Mouse (Mus musculus): ENCODE measurements around the gene Rbfox1. TPM values are rescaled to one million over a fixed set of nuclear protein-coding genes. Genes with fewer than 3 reads are reported as not detected.

Rbfox1 gene
- polyA plus RNA-seq, 1 experiment from 2014 or later, result 2.2 TPM

DNA sequence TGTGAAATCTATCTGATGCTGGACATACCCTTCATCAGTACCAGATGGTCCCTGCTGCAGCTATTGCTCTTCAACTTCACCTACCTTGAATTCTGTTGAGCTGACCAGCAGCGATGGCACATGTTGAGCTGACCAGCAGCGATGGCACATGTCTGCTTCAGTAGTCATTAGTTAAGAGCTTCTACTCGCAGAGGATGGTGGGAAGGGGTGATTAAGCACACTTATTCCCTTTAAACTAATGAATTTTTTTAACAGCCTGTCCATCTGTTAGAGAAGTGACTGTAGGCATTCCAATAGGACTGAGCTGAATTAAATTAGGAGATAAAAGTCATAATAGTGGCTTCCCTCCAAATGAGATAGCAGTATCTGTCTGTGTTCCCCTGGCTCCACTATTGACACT, 517.7 kb downstream of the Rbfox1 start:
- no peak overlapping the region for H3K4me2 ChIP-seq
- H3K27ac ChIP-seq (ENCODE audit: poor library complexity, severe bottlenecking), result no peak overlapping the region
- no peak overlapping the region for H3K4me3 ChIP-seq
- H3K9me3 ChIP-seq (replicated peaks), result 0 out of 2 replicates have a peak, but pooled peaks cover 4% of the 10 kb centered on the region
- H3K27me3 ChIP-seq (replicated peaks), result no peaks in the 10 kb centered on the region
- no peak for ATAC-seq (ENCODE audit: insufficient number of reproducible peaks, low FRiP score)
- no peaks in the 10 kb centered on the region for H3K4me1 ChIP-seq (replicated peaks)
- no peaks in the 10 kb centered on the region for H3K36me3 ChIP-seq
- WGBS, result 83% methylated on average over 3 of the region's 3 CpGs
- H3K9ac ChIP-seq, result no peak overlapping the region

- no peak overlapping the region for H3K4me3 ChIP-seq
- no peak overlapping the region for H3K9ac ChIP-seq
- H3K4me1 ChIP-seq (replicated peaks), result no peaks in the 10 kb centered on the region
- H3K27me3 ChIP-seq (replicated peaks), result no peaks in the 10 kb centered on the region
- H3K9me3 ChIP-seq (replicated peaks), result no peaks in the 10 kb centered on the region
- H3K4me2 ChIP-seq, result no peak overlapping the region
- ATAC-seq (ENCODE audit: insufficient number of reproducible peaks, low FRiP score), result no peak
- no peaks in the 10 kb centered on the region for H3K36me3 ChIP-seq
- WGBS, result 57% methylated on average over 2 of the region's 2 CpGs
- H3K27ac ChIP-seq (ENCODE audit: poor library complexity, severe bottlenecking), result no peak overlapping the region
Observed at GRCm38 (mm10) chr16:6414846-6415245, 529.7 kb downstream of the Rbfox1 start.

GRCm38 (mm10) chr16:6421623-6422145, 536.5 kb downstream of the Rbfox1 start:
- H3K27ac ChIP-seq (ENCODE audit: poor library complexity, severe bottlenecking), result no peak overlapping the region
- no peak overlapping the region for H3K9ac ChIP-seq
- no peak overlapping the region for H3K4me2 ChIP-seq
- H3K27me3 ChIP-seq (replicated peaks), result no peaks in the 10 kb centered on the region
- 55% methylated on average over 3 of the region's 3 CpGs for WGBS
- no peaks in the 10 kb centered on the region for H3K36me3 ChIP-seq
- ATAC-seq (ENCODE audit: insufficient number of reproducible peaks, low FRiP score), result no peak
- H3K4me1 ChIP-seq (replicated peaks), result no peaks in the 10 kb centered on the region
- H3K4me3 ChIP-seq, result no peak overlapping the region
- H3K9me3 ChIP-seq (replicated peaks), result peaks cover 5% of the 10 kb centered on the region; the same call in 1 of the 2 replicates

DNA sequence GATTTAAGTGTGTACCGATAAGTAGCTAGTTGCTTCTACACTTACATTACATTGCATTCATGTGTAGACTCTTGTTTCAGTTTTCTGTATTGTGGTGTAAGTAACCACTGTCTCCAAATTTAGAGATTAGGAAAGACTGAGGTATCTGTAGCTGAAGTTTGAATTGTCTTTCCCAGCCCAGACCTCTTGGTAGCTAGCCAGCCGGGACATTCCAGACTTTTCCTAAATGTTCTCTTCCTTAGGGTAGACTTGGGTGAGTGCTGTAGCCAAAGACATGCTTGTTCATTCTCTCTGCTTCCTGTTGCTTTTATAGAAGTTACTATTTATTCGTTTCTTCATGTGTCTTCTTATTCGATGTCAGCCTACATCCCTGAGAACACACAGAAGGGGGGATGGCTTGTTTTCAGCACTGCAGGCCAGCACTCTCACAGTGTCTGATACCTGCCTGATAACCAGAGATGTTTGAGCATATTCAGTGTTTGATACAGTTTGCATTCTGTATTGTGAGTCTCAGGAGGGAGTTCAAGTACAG, 538.8 kb downstream of the Rbfox1 start:
- H3K9me3 ChIP-seq (replicated peaks), result peaks cover 5% of the 10 kb centered on the region; the same call in 1 of the 2 replicates
- WGBS, result 75% methylated on average over 4 of the region's 4 CpGs
- H3K4me3 ChIP-seq, result no peak overlapping the region
- H3K36me3 ChIP-seq, result no peaks in the 10 kb centered on the region
- H3K27ac ChIP-seq (ENCODE audit: poor library complexity, severe bottlenecking), result no peak overlapping the region
- no peaks in the 10 kb centered on the region for H3K4me1 ChIP-seq (replicated peaks)
- no peaks in the 10 kb centered on the region for H3K27me3 ChIP-seq (replicated peaks)
- no peak for ATAC-seq (ENCODE audit: insufficient number of reproducible peaks, low FRiP score)
- H3K4me2 ChIP-seq, result no peak overlapping the region
- H3K9ac ChIP-seq, result no peak overlapping the region

- 77% methylated on average over 2 of the region's 2 CpGs for WGBS
- no peaks in the 10 kb centered on the region for H3K36me3 ChIP-seq
- H3K4me3 ChIP-seq, result no peak overlapping the region
- H3K27me3 ChIP-seq (replicated peaks), result no peaks in the 10 kb centered on the region
- no peaks in the 10 kb centered on the region for H3K4me1 ChIP-seq (replicated peaks)
- H3K27ac ChIP-seq (ENCODE audit: poor library complexity, severe bottlenecking), result no peak overlapping the region
- no peak overlapping the region for H3K4me2 ChIP-seq
- H3K9me3 ChIP-seq (replicated peaks), result peaks cover 5% of the 10 kb centered on the region; the same call in 1 of the 2 replicates
- H3K9ac ChIP-seq, result no peak overlapping the region
- ATAC-seq (ENCODE audit: insufficient number of reproducible peaks, low FRiP score), result no peak
Observed at GRCm38 (mm10) chr16:6424738-6425137, 539.6 kb downstream of the Rbfox1 start.

DNA sequence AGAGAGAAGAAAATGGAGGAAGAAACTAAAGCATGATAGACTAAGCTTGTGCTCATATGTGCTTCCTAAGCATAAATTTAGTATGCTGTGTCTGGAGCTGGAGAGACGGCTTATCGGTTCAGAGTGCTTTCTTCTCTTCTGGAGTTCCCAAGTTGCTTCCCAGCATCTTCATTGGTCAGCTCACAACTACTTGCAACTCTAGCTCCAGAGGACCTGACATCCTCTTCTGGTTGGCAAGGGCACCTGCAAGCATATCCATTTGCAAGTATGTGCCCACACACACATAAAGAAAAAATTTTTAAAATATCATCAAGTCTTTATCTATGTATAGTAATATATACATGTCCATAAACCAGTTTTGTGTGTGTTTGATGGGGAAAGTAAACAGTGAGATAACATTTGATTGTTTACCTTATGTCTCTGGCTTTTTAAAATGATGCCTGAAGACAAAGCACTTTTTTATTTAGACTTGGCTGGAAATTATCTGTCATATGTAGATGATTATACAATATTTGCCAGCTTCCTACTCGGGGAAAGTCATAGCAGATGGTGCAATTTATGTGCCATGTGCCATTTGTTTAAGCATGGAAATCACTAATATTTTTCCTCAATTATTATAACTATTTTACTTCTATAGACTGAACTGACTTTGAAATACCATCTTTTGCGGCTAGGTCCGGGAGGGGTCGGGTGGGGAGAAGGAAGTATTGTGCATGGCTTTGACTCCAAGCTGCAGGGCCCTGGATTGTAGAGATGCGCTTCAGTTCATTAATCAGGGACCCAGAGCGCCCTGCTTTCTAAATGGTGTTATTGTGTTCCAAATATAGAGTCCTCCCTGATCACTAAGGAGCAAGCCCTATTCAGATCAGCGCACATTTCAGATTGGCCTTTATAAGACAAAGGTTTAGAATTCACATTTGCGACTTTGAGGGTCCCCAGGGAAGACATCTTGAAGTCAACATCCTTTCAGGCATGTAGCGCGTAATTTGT, 542.4 kb downstream of the Rbfox1 start:
- no peaks in the 10 kb centered on the region for H3K9me3 ChIP-seq (replicated peaks)
- no peak overlapping the region for H3K4me2 ChIP-seq
- no peaks in the 10 kb centered on the region for H3K36me3 ChIP-seq
- no peak overlapping the region for H3K27ac ChIP-seq (ENCODE audit: poor library complexity, severe bottlenecking)
- no peaks in the 10 kb centered on the region for H3K27me3 ChIP-seq (replicated peaks)
- 77% methylated on average over 12 of the region's 12 CpGs for WGBS
- H3K4me1 ChIP-seq (replicated peaks), result no peaks in the 10 kb centered on the region
- H3K9ac ChIP-seq, result no peak overlapping the region
- ATAC-seq (ENCODE audit: insufficient number of reproducible peaks, low FRiP score), result no peak
- H3K4me3 ChIP-seq, result no peak overlapping the region

GRCm38 (mm10) chr16:6430981-6431380, 545.8 kb downstream of the Rbfox1 start:
- ATAC-seq (ENCODE audit: insufficient number of reproducible peaks, low FRiP score), result no peak
- Histone ChIP-seq H3K4me3 (no peak overlapping the region), H3K4me1 (replicated peaks) (no peaks in the 10 kb centered on the region), H3K27me3 (replicated peaks) (no peaks in the 10 kb centered on the region), H3K9ac (no peak overlapping the region), H3K36me3 (no peaks in the 10 kb centered on the region), H3K4me2 (no peak overlapping the region), H3K27ac (ENCODE audit: poor library complexity, severe bottlenecking) (no peak overlapping the region), H3K9me3 (replicated peaks) (no peaks in the 10 kb centered on the region)
- WGBS, result 72% methylated on average over 2 of the region's 2 CpGs

DNA sequence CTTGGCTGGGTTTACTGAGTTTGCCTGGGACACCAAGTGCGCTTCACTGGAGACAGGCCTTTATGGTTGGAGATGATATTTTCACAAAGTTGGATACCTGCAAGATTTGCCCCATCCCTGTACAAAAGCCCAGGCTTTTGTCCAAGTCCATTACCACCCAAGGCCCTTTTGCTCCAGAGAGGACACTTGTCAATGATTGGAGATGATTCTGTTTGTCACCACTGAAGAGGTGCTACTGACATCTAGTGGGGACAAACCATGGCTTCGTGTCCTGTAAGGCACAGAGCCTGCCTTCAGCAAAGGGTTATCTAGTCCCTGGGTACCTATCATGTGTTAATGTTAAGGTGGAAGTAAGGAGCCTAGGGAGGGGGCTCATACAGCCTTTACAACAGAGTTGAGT, 551.3 kb downstream of the Rbfox1 start:
- Histone ChIP-seq H3K4me3 (no peak overlapping the region), H3K9me3 (replicated peaks) (no peaks in the 10 kb centered on the region), H3K27ac (ENCODE audit: poor library complexity, severe bottlenecking) (no peak overlapping the region), H3K9ac (no peak overlapping the region), H3K36me3 (no peaks in the 10 kb centered on the region), H3K27me3 (replicated peaks) (no peaks in the 10 kb centered on the region), H3K4me1 (replicated peaks) (no peaks in the 10 kb centered on the region), H3K4me2 (no peak overlapping the region)
- ATAC-seq (ENCODE audit: insufficient number of reproducible peaks, low FRiP score), result no peak
- whole genome bisulfite sequencing, result 54% methylated on average over 2 of the region's 2 CpGs

GRCm38 (mm10) chr16:6448250-6448649, 563.1 kb downstream of the Rbfox1 start:
- peak overlapping the region; percentile 7; the same call in 1 of the 2 replicates for H3K4me3 ChIP-seq
- 8% methylated on average over 5 of the region's 5 CpGs for WGBS
- peak; percentile 45; the same call in 1 of the 2 replicates for ATAC-seq (ENCODE audit: insufficient number of reproducible peaks, low FRiP score)

DNA sequence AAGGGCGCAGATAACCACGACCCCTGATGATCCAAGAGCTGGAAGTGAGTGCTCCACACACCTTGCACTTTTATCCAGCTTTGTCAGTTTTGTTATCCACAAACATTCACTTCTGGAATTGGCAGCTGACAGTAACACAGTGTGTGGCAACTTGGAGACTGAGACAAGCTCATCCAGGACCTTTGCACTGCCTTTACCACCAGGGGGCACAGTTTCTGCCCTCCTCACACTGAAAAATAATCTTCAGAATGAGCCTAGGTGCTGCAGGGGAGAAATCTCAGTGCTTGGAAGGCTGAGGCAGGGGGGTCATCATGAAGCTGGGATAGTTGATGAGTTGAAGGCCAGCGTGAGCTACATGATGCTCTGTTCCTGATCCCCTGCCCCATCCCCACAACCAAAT, 570.2 kb downstream of the Rbfox1 start:
- ATAC-seq (ENCODE audit: insufficient number of reproducible peaks, low FRiP score), result no peak
- no peak overlapping the region for H3K27ac ChIP-seq (ENCODE audit: poor library complexity, severe bottlenecking)
- no peak overlapping the region for H3K9ac ChIP-seq
- no peaks in the 10 kb centered on the region for H3K36me3 ChIP-seq
- H3K4me3 ChIP-seq, result no peak overlapping the region
- H3K27me3 ChIP-seq (replicated peaks), result 0 out of 2 replicates have a peak, but pooled peaks cover 6% of the 10 kb centered on the region
- H3K4me2 ChIP-seq, result no peak overlapping the region
- H3K9me3 ChIP-seq (replicated peaks), result no peaks in the 10 kb centered on the region
- 73% methylated on average over 3 of the region's 3 CpGs for WGBS
- H3K4me1 ChIP-seq (replicated peaks), result no peaks in the 10 kb centered on the region

More at GRCm38 (mm10) chr16:6448250-6448649, 563.1 kb downstream of the Rbfox1 start:
- H3K27me3 ChIP-seq (replicated peaks), result 0 out of 2 replicates have a peak, but pooled peaks cover 6% of the 10 kb centered on the region
- H3K4me1 ChIP-seq (replicated peaks), result peaks cover 12% of the 10 kb centered on the region; the same call in 1 of the 2 replicates
- H3K36me3 ChIP-seq, result no peaks in the 10 kb centered on the region
- peak overlapping the region; percentile 46 for H3K4me2 ChIP-seq
- H3K27ac ChIP-seq (ENCODE audit: poor library complexity, severe bottlenecking), result no peak overlapping the region
- no peaks in the 10 kb centered on the region for H3K9me3 ChIP-seq (replicated peaks)
- no peak overlapping the region for H3K9ac ChIP-seq

DNA sequence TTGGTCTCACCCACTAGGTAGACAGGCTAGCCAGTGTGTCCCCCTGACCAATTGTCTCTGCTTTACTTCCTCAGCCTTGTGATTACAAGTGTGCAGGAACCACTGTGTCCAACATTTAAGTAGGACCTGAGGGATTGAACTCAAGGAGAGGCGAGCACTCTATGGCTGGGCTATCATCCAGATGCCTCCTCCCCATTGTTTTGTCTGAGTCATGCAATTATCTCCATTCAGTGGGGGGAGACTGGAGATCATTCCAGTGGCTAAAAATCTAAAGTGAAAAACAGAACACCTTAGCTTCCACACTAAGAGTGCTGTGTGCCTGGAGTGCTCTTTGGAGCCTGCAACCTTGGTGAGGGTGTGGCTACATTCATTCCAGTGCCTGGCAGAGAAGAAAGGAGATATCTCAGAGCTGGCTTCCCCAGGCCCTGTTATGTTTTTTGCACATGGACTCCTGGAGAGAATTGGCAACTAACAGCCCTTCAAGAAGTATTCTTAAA, 594.0 kb downstream of the Rbfox1 start:
- Histone ChIP-seq H3K9me3 (replicated peaks) (no peaks in the 10 kb centered on the region), H3K4me2 (no peak overlapping the region), H3K4me3 (no peak overlapping the region), H3K36me3 (no peaks in the 10 kb centered on the region), H3K9ac (no peak overlapping the region), H3K27ac (ENCODE audit: poor library complexity, severe bottlenecking) (no peak overlapping the region), H3K27me3 (replicated peaks) (no peaks in the 10 kb centered on the region), H3K4me1 (replicated peaks) (no peaks in the 10 kb centered on the region)
- no peak for ATAC-seq (ENCODE audit: insufficient number of reproducible peaks, low FRiP score)
- WGBS, result 47% methylated on average over 1 of the region's 1 CpGs
